Mouse (Mus musculus) C2C12 (cell line): ENCODE measurements around the gene Fto.

Experiments
- CEBPB ChIP-seq: IDR thresholded peaks from one replicate; pipeline ENCODE4 v1.6.1; 2011; ENCODE audit warnings: low read depth, mild to moderate bottlenecking, control low read depth, moderate library complexity
- CTCF ChIP-seq: IDR thresholded peaks from one replicate; pipeline ENCODE4 v1.5.1; 2011; ENCODE audit not compliant: control insufficient read depth, insufficient read depth, insufficient read length
- FOSL1 ChIP-seq: IDR thresholded peaks from one replicate; pipeline ENCODE4 v1.8.0; 2011; ENCODE audit warnings: mild to moderate bottlenecking, low read length; ENCODE audit not compliant: poor library complexity, insufficient read depth, severe bottlenecking
- MAX ChIP-seq: IDR thresholded peaks from one replicate; pipeline ENCODE4 v1.6.1; 2011; ENCODE audit warnings: mild to moderate bottlenecking, control low read depth

- TF ChIP-seq CTCF = no peak
- no peak for TF ChIP-seq MAX
- no peak for TF ChIP-seq CEBPB
- no peak for TF ChIP-seq FOSL1
Measured at GRCm38 (mm10) chr8:91509900-91510260, 196.6 kb downstream of the Fto start.
